Mouse (Mus musculus): ENCODE measurements around the gene Sema4c. TPM values are rescaled to one million over a fixed set of nuclear protein-coding genes. Genes with fewer than 3 reads are reported as not detected.

Gene Sema4c
- total RNA-seq, 2 experiments from 2014 or later, result 17.7 to 18.4 TPM

DNA sequence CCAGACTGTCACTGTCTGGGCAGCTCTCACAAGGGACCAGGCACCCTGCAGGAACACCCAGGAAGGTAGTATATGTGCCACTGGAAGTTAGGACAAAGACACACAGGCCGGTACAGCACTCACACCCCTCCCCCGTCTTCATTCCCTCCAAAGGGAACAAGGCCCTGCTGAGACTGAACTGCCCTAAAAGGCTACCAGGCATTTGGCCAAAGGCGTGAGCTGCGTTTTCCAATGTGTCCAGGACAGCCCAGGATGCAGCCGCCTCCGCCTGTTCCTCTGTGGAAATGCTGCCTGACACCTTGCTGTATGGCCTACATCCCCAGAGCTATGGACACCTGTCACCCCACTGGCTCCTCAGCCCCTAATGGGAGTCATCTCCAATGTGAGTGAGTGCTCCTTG lies 31.3 kb upstream of the Sema4c start:
- intact Hi-C loops (cut with DNase I), result no loop called here
- Histone ChIP-seq H3K4me3 (no peak overlapping the region), H3K27ac (peak overlapping the region; percentile 32; the same call in 1 of the 2 replicates)
- no peak for DNase-seq (ENCODE audit: extremely low spot score in 1 of 2, low spot score in 2 of 2)
- no peak for TF ChIP-seq CTCF (IDR thresholded peaks at IDR 0.05)

- H3K4me3 ChIP-seq, result no peak overlapping the region
- intact Hi-C loops (cut with DNase I), result no loop called here
- H3K27ac ChIP-seq, result peak overlapping the region; percentile 32; the same call in 1 of the 2 replicates
- TF ChIP-seq CTCF (IDR thresholded peaks at IDR 0.05), result no peak
- DNase-seq (ENCODE audit: extremely low spot score in 1 of 2, low spot score in 2 of 2), result no peak
These were observed 30.6 kb upstream of the Sema4c start for GRCm38 (mm10) chr1:36588476-36589450.

DNA sequence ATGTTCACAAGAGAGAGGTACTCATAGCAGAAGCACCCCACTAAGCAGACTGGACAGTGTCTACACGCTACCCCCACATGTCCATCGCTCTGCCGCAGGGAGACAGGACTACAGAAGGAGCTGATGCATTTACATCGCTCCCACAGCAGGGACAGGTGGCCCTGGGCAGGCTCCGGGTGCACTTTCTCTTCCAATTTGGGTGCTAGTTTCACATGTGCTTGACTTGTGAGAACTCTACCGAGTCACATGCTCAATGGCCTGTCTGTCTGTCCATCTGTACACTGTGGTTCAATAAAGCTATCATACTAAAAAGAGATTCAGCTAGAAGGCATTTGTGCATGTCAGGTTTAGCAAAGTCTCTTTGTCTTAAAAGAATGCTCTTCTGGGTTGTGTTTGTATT lies 29.7 kb upstream of the Sema4c start:
- intact Hi-C loops (cut with DNase I), result no loop called here
- no peak for TF ChIP-seq CTCF (IDR thresholded peaks at IDR 0.05)
- DNase-seq (ENCODE audit: extremely low spot score in 1 of 2, low spot score in 2 of 2), result no peak
- no peak overlapping the region for H3K4me3 ChIP-seq
- no peak overlapping the region for H3K27ac ChIP-seq

DNA sequence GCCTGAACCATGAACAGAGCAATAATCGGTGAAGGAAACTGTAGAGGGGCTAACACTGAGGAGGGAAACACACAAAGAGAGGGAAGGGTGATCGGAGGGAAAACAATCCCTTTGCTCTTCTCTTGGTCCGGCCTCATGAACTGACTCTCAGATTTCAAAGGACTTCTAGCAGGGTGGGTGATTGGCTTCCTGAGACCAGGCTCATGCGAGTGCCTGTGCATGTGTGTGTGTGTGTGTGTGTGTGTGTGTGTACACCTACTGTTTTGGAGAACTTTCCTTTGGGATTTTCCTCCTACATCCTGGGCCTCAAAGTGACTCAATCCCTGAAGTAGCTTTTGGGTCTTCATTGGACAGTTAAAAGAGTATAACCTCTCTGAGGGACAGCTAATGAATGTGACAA lies 28.1 kb upstream of the Sema4c start:
- no peak for TF ChIP-seq CTCF (IDR thresholded peaks at IDR 0.05)
- DNase-seq (ENCODE audit: extremely low spot score in 1 of 2, low spot score in 2 of 2), result no peak
- intact Hi-C loops (cut with DNase I), result no loop called here
- Histone ChIP-seq H3K4me3 (no peak overlapping the region), H3K27ac (no peak overlapping the region)

DNA sequence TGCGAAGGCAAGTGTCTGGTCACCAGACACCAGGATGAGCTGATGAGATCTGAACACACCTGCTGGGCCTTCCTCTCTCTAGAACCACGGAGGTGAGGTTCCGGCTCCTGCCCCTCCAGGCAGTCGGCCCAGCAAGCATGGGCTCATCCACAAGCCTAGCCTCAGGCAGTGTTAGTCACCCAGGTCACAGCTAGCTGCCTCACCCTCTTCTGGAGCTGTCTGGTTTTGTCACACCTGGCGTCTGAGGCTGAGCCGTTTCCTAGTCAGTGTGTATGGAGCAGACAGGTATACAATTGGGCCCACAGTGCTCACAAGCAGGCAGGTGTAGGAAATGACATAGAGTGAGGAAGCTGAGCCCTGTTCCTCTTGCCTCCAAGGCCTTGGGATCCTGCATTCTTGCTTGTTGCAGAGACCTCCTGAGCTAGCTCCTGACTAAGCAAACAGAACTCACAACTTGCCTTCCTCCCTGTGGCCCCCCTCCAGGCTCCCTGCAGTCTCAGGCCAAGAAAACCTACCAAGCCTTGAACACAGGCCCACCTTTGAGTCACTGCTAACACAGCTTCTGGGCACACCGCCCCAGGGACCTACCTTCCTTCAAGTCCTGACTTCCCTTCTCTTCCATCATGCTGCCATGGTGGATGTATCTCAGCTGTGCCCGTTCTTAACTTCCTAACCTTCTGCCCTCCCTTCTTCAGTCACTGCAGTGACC lies 25.4 kb upstream of the Sema4c start:
- TF ChIP-seq CTCF (IDR thresholded peaks at IDR 0.05), result no peak
- Histone ChIP-seq H3K27ac (no peak overlapping the region), H3K4me3 (no peak overlapping the region)
- intact Hi-C loops (cut with DNase I), result no loop called here
- DNase-seq (ENCODE audit: extremely low spot score in 1 of 2, low spot score in 2 of 2), result no peak

DNA sequence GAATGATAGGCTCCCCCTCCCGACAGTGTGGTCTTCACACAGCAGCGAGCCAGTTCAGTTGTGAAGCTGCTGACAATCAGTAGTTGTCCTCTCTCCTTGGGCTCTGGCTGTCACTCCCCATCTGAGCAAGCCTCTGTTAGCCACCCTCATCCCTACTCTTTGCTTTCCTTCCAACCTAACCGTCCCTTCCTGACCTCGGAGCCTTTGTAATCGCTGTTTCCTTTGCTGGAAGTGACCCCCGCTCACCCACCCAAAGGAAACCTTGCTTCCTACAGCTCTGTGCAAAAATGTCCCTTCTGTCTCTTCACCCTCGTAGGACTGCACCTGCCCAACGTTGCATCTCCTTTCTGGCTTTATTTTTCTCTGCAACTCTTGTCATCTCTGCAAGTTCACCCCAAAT lies 24.1 kb upstream of the Sema4c start:
- no peak for TF ChIP-seq CTCF (IDR thresholded peaks at IDR 0.05)
- Histone ChIP-seq H3K27ac (no peak overlapping the region), H3K4me3 (no peak overlapping the region)
- intact Hi-C loops (cut with DNase I), result no loop called here
- no peak for DNase-seq (ENCODE audit: extremely low spot score in 1 of 2, low spot score in 2 of 2)

GRCm38 (mm10) chr1:36581260-36581659 lies 23.1 kb upstream of the Sema4c start:
- TF ChIP-seq CTCF (IDR thresholded peaks at IDR 0.05), result no peak
- intact Hi-C loops (cut with DNase I), result no loop called here
- DNase-seq (ENCODE audit: extremely low spot score in 1 of 2, low spot score in 2 of 2), result no peak
- no peak overlapping the region for H3K4me3 ChIP-seq
- H3K27ac ChIP-seq, result no peak overlapping the region

DNA sequence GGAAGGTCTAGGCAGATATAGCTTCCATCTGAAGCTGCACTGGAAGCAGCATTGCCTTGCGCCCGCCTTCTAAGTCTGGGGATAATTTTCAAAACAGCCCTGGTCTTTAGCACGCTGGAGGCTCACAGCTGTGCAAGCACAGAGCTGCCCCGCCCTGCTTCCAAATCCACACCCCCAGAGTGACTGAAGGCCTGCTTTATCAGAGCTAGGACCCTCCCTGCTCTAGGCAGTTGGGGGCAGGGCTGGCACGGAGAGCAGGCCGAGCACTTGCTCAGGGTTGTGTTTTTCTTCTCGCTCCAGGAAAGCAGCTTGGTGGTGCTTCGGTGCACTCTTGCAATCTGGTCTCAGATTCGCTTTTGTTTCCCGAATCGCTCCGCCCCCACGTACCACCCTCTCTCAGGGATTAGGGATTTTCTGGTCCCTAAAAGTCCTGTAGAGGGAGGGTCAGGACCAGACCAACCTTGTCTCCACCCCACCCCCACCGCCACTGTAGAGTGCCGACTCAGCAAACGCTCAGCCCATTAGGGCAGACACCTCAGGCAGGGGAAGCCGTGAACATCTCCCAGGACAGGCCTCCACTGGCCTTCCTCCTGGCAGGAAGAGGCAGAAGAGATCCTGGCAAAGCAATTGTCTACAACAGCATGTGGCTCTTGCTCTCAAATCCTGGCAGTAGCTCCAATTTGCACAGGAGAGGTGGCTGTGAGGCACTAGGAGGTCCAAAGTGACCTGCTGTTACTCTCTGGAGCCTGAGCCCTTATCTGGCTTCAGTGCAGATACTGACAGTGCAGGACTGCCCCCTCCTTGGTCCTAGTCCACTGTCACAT lies 22.4 kb upstream of the Sema4c start:
- no peak for TF ChIP-seq CTCF (IDR thresholded peaks at IDR 0.05)
- peak overlapping the region; percentile 17 for H3K4me3 ChIP-seq
- peak overlapping the region; percentile 73 for H3K27ac ChIP-seq
- intact Hi-C loops (cut with DNase I), result no loop called here
- peak; percentile 40 to 47 for DNase-seq (ENCODE audit: extremely low spot score in 1 of 2, low spot score in 2 of 2)

DNA sequence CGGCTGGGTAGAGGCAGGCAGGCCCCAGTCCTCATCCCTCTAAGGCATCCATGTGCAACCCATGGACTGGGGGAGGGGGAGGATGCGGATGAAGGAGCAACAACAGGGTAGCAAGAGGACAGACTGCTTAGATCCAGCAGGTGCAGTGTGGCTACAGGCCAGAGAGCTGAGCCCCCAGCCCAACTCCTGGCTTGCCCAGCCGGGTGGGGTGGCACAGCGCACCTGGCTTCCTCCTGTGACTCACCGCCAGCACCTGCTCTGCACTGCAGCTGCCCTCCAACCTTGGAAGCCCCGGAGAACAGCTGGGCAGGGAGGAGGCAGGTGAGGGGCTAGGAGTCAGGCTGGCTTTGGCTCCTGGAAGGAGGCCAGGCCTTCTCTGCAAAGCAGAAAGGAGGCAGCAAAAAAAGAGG lies 21.8 kb upstream of the Sema4c start:
- intact Hi-C loops (cut with DNase I), result no loop called here
- TF ChIP-seq CTCF (IDR thresholded peaks at IDR 0.05), result no peak
- peak overlapping the region; percentile 73 for H3K27ac ChIP-seq
- no peak for DNase-seq (ENCODE audit: extremely low spot score in 1 of 2, low spot score in 2 of 2)
- H3K4me3 ChIP-seq, result peak overlapping the region; percentile 17; the same call in 1 of the 2 replicates

DNA sequence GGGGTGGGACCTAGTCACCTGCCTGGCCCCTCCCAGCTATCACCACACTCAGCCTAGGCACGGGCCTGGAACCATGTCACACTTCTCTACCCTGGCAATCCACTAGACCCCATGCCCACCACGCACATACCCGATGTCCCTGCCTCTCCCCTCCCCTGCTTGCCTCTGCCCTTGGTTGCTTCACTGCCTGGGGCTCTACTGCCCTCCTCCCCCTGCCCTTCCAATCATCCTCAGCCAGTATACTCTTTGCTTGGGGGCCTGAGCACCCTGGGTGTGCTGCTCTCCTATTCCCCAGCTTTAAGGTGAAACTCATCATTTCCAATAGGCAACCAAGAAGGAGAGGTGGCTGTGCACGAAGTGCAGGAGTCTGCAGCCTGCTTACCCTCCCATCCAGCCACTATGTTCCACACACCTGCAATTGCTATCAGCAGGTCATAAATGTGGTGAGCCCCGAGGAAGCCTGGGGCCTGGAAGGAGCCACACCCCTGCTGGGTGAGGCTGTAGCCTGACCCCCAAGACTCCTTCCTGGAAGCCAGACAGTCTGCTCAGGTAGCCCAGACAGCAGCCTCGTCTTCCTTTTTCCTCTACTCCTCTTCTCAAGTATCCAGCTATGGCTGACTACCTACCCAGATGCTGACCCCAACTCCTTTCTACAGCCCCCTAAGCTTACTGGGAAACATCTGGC lies 19.0 kb upstream of the Sema4c start:
- no peak for DNase-seq (ENCODE audit: extremely low spot score in 1 of 2, low spot score in 2 of 2)
- Histone ChIP-seq H3K27ac (no peak overlapping the region), H3K4me3 (no peak overlapping the region)
- TF ChIP-seq CTCF (IDR thresholded peaks at IDR 0.05), result no peak
- intact Hi-C loops (cut with DNase I), result no loop called here

GRCm38 (mm10) chr1:36575347-36575746 lies 17.2 kb upstream of the Sema4c start:
- no peak for DNase-seq (ENCODE audit: extremely low spot score in 1 of 2, low spot score in 2 of 2)
- intact Hi-C loops (cut with DNase I), result no loop called here
- no peak overlapping the region for H3K4me3 ChIP-seq
- no peak overlapping the region for H3K27ac ChIP-seq
- no peak for TF ChIP-seq CTCF (IDR thresholded peaks at IDR 0.05)

Measured in left cerebral cortex, adult 2 months (tissue).